Mouse (Mus musculus): ENCODE measurements at regions not wholly inside any gene's neighbourhood (a gene's known extent, or its start where the extent isn't known, plus 50 kb on each side); places are given as distances from the start of the nearest gene placed in this dataset.

DNA sequence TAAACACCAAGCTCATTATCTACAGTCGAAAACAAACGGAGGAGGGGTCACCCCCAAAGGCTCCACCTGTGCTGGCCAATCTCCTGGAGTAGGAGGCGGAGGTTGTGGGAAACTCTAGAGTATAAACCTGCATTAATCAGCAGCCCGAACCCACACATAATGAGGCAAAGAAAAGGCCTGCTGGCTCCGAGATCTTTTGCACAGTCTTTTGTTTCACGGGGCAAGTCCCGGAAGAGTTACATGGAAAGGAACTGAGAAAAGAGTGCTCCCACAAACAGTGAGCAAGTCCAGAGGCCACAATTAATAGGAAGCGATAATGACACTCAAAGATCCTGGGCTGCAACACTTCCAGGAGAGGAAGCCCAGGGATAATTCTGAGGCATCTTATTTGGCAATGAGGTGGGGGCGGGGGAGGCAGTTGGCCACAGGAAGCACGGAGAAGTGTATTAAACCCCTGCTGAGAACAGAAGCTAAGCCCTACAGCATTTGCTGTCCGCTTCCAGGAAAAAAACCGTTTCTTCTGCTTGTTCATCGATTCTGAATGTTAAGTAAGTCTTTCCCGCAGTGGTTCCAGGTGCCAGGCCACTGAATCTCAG is 59.1 kb upstream of the Mamdc2 start:
- no peak for ATAC-seq (ENCODE audit: insufficient number of reproducible peaks, insufficient read depth, low FRiP score, low TSS enrichment, low read depth)
- H3K27me3 ChIP-seq, result no peaks in the 10 kb centered on the region
- WGBS, result 10% methylated on average over 14 of the region's 14 CpGs
- H3K36me3 ChIP-seq, result no peaks in the 10 kb centered on the region
- H3K9me3 ChIP-seq, result no peaks in the 10 kb centered on the region
- H3K4me3 ChIP-seq (replicated peaks), result no peak overlapping the region
- H3K4me2 ChIP-seq, result peak overlapping the region; percentile 45
- 0 out of 2 replicates have a peak overlapping the region, but pooled peaks have one; percentile 1 for H3K27ac ChIP-seq
- H3K9ac ChIP-seq (replicated peaks), result no peak overlapping the region; the same call in 1 of the 2 replicates
- peaks cover 9% of the 10 kb centered on the region for H3K4me1 ChIP-seq (replicated peaks)
